Mouse (Mus musculus): ENCODE measurements around the gene Bach2. TPM values are rescaled to one million over a fixed set of nuclear protein-coding genes. Genes with fewer than 3 reads are reported as not detected.

The Bach2 gene
- polyA plus RNA-seq, 2 experiments = 0.45 to 0.67 TPM

GRCm38 (mm10) chr4:32198031-32198430, 40.6 kb upstream of the Bach2 start:
- DNase-seq (ENCODE audit: low read depth in 3 of 3, low spot score in 3 of 3) = no peak
- Histone ChIP-seq H3K9ac (replicated peaks) (no peak overlapping the region), H3K36me3 (replicated peaks; ENCODE audit: control insufficient read depth, insufficient read depth, low read depth) (no peaks in the 10 kb centered on the region), H3K27ac (no peak overlapping the region), H3K27me3 (ENCODE audit: control insufficient read depth, insufficient read depth, low read length) (no peaks in the 10 kb centered on the region), H3K4me3 (ENCODE audit: insufficient read depth in 1 of 2, low read depth in 2 of 2, low read length in 2 of 2) (no peak overlapping the region), H3K4me1 (replicated peaks; ENCODE audit: control insufficient read depth in 2 of 2, insufficient read depth in 2 of 2, low read length in 1 of 2) (0 out of 4 replicates have a peak, but pooled peaks cover 0 to 3% of the 10 kb centered on the region in 2 experiments), H3K4me2 (ENCODE audit: low read depth) (no peak overlapping the region), H3K9me3 (ENCODE audit: control insufficient read depth, low read length) (no peaks in the 10 kb centered on the region)
- TF ChIP-seq EP300 (IDR thresholded peaks at IDR 0.05; ENCODE audit: low read depth) = no peak
- TF ChIP-seq CTCF (IDR thresholded peaks at IDR 0.05; ENCODE audit: low read depth) = no peak
- 69% methylated on average over 1 of the region's 1 CpGs for WGBS (ENCODE audit: insufficient replicate concordance)
- ATAC-seq (ENCODE audit: insufficient read depth) = no peak

GRCm38 (mm10) chr4:32198589-32198988, 40.0 kb upstream of the Bach2 start:
- Histone ChIP-seq H3K9ac (replicated peaks) (no peak overlapping the region), H3K27ac (no peak overlapping the region), H3K4me2 (ENCODE audit: low read depth) (no peak overlapping the region), H3K27me3 (ENCODE audit: control insufficient read depth, insufficient read depth, low read length) (no peaks in the 10 kb centered on the region), H3K9me3 (ENCODE audit: control insufficient read depth, low read length) (no peaks in the 10 kb centered on the region), H3K4me1 (replicated peaks; ENCODE audit: control insufficient read depth in 2 of 2, insufficient read depth in 2 of 2, low read length in 1 of 2) (0 out of 4 replicates have a peak, but pooled peaks cover 0 to 3% of the 10 kb centered on the region in 2 experiments), H3K36me3 (replicated peaks; ENCODE audit: control insufficient read depth, insufficient read depth, low read depth) (no peaks in the 10 kb centered on the region), H3K4me3 (ENCODE audit: insufficient read depth in 1 of 2, low read depth in 2 of 2, low read length in 2 of 2) (no peak overlapping the region)
- TF ChIP-seq EP300 (IDR thresholded peaks at IDR 0.05; ENCODE audit: low read depth) (no peak), CTCF (IDR thresholded peaks at IDR 0.05; ENCODE audit: low read depth) (no peak)
- WGBS (ENCODE audit: insufficient replicate concordance) = 72% methylated on average over 7 of the region's 7 CpGs
- ATAC-seq (ENCODE audit: insufficient read depth) (no peak), DNase-seq (ENCODE audit: low read depth in 3 of 3, low spot score in 3 of 3) (no peak)

- no peak for TF ChIP-seq EP300 (IDR thresholded peaks at IDR 0.05; ENCODE audit: low read depth)
- 64% methylated on average over 7 of the region's 7 CpGs for WGBS (ENCODE audit: insufficient replicate concordance)
- Histone ChIP-seq H3K36me3 (replicated peaks; ENCODE audit: control insufficient read depth, insufficient read depth, low read depth) (no peaks in the 10 kb centered on the region), H3K9ac (replicated peaks) (no peak overlapping the region), H3K4me3 (ENCODE audit: insufficient read depth in 1 of 2, low read depth in 2 of 2, low read length in 2 of 2) (no peak overlapping the region), H3K27ac (no peak overlapping the region), H3K9me3 (ENCODE audit: control insufficient read depth, low read length) (no peaks in the 10 kb centered on the region), H3K4me1 (replicated peaks; ENCODE audit: control insufficient read depth in 2 of 2, insufficient read depth in 2 of 2, low read length in 1 of 2) (0 out of 4 replicates have a peak, but pooled peaks cover 0 to 3% of the 10 kb centered on the region in 2 experiments), H3K27me3 (ENCODE audit: control insufficient read depth, insufficient read depth, low read length) (no peaks in the 10 kb centered on the region), H3K4me2 (ENCODE audit: low read depth) (no peak overlapping the region)
- DNase-seq (ENCODE audit: low read depth in 3 of 3, low spot score in 3 of 3) = no peak
- no peak for ATAC-seq (ENCODE audit: insufficient read depth)
Observed at GRCm38 (mm10) chr4:32199156-32199555, 39.4 kb upstream of the Bach2 start.

GRCm38 (mm10) chr4:32201114-32201513, 37.5 kb upstream of the Bach2 start:
- Histone ChIP-seq H3K9ac (replicated peaks) (no peak overlapping the region), H3K27ac (no peak overlapping the region), H3K36me3 (replicated peaks; ENCODE audit: control insufficient read depth, insufficient read depth, low read depth) (no peaks in the 10 kb centered on the region), H3K4me3 (ENCODE audit: insufficient read depth in 1 of 2, low read depth in 2 of 2, low read length in 2 of 2) (no peak overlapping the region), H3K27me3 (ENCODE audit: control insufficient read depth, insufficient read depth, low read length) (no peaks in the 10 kb centered on the region), H3K9me3 (ENCODE audit: control insufficient read depth, low read length) (no peaks in the 10 kb centered on the region), H3K4me2 (ENCODE audit: low read depth) (no peak overlapping the region), H3K4me1 (replicated peaks; ENCODE audit: control insufficient read depth in 2 of 2, insufficient read depth in 2 of 2, low read length in 1 of 2) (peaks cover 16 to 18% of the 10 kb centered on the region in 2 experiments)
- ATAC-seq (ENCODE audit: insufficient read depth) = no peak
- DNase-seq (ENCODE audit: low read depth in 3 of 3, low spot score in 3 of 3) = no peak
- TF ChIP-seq CTCF (IDR thresholded peaks at IDR 0.05; ENCODE audit: low read depth) (no peak), EP300 (IDR thresholded peaks at IDR 0.05; ENCODE audit: low read depth) (no peak)
- 75% methylated on average over 8 of the region's 8 CpGs for WGBS (ENCODE audit: insufficient replicate concordance)

GRCm38 (mm10) chr4:32202362-32202761, 36.2 kb upstream of the Bach2 start:
- no peak overlapping the region for H3K4me2 ChIP-seq (ENCODE audit: low read depth)
- TF ChIP-seq EP300 (IDR thresholded peaks at IDR 0.05; ENCODE audit: low read depth) (no peak), CTCF (IDR thresholded peaks at IDR 0.05; ENCODE audit: low read depth) (no peak)
- H3K36me3 ChIP-seq (replicated peaks; ENCODE audit: control insufficient read depth, insufficient read depth, low read depth) = no peaks in the 10 kb centered on the region
- no peak overlapping the region for H3K4me3 ChIP-seq (ENCODE audit: insufficient read depth in 1 of 2, low read depth in 2 of 2, low read length in 2 of 2)
- no peaks in the 10 kb centered on the region for H3K27me3 ChIP-seq (ENCODE audit: control insufficient read depth, insufficient read depth, low read length)
- ATAC-seq (ENCODE audit: insufficient read depth) (no peak), DNase-seq (ENCODE audit: low read depth in 3 of 3, low spot score in 3 of 3) (no peak)
- peaks cover 27 to 28% of the 10 kb centered on the region in 2 experiments for H3K4me1 ChIP-seq (replicated peaks; ENCODE audit: control insufficient read depth in 2 of 2, insufficient read depth in 2 of 2, low read length in 1 of 2)
- no peak overlapping the region for H3K9ac ChIP-seq (replicated peaks)
- no peaks in the 10 kb centered on the region for H3K9me3 ChIP-seq (ENCODE audit: control insufficient read depth, low read length)
- H3K27ac ChIP-seq = no peak overlapping the region
- 67% methylated on average over 5 of the region's 5 CpGs for whole genome bisulfite sequencing (ENCODE audit: insufficient replicate concordance)
